8 mouse cellular contexts compared by ENCODE assay signal in the genomic region with DNA sequence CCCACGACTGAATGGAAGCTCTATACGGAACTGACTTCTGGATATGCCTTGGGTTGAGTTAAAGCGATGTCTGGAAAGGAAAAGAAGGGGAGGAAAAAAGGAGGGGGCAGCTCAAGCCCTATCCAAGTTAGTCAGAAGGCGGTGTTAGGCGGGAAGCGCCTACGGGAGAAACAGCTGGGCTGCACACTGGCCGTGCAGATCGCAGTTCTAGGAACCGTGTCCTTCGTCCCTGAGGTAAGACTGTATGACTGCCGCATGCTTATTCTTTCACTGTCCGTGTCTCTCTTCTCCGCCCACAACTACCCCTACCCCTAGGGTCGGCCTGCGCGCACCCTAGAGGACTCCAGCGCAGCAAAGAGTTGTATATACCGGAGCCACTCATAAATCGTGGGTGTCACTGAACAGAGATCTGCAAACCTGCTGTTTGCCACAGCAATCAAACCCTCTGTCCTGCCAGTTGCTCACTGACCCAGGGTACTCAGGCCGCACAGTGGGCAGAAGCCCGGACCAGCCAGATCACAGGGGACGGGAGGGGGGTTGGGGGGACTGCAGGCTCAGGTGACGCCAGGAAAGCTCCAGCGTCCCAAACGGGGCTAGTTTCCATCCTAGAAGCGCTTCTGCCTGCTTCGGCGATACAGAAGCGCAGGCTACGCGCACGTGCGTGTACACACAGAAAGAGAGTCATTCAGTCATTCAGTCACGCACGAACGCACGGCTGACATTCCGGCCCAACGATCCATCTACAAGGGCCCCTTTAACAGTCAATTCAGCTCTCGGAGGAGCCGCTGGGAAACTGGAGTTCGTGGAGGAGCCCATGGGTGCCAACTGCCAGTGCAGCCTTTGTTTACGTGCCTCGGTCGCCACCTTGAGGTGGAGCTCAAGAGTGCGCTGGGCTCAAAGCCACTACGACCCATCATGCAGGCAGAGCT. TPM values are rescaled to one million over a fixed set of nuclear protein-coding genes. Genes with fewer than 3 reads are reported as not detected.
A peak's percentile ranks its signal among the peaks of the same experiment; 100 is the strongest.
DNase-seq lines count a peak whose midpoint lies in the region; ATAC-seq and TF ChIP-seq lines count a peak whose summit lies in the region.

No protein-coding gene starts in this region.

- under 1% methylated on average over 48 of the region's 48 CpGs for WGBS in forebrain, embryonic 13.5 days
- WGBS in liver, postnatal 0 days (ENCODE audit: insufficient replicate concordance), result under 1% methylated on average over 48 of the region's 48 CpGs
- under 1% methylated on average over 48 of the region's 48 CpGs for WGBS in neural tube, embryonic 14.5 days

- H3K4me3 ChIP-seq in E14TG2a.4 (replicated peaks; ENCODE audit: low read length), result peak overlapping the region; percentile 76
- H3K4me3 ChIP-seq in forebrain, embryonic 13.5 days, result peak overlapping the region; percentile 75
- H3K4me3 ChIP-seq in liver, postnatal 0 days (ENCODE audit: low read depth, low read length), result peak overlapping the region; percentile 41
- peak overlapping the region; percentile 41 for H3K4me3 ChIP-seq in neural tube, embryonic 14.5 days (ENCODE audit: low read depth, low read length)
- H3K4me3 ChIP-seq in testis, adult 2 months (ENCODE audit: control insufficient read depth, low read depth, low read length), result peak overlapping the region; percentile 83

- no peak for TF ChIP-seq EP300 in liver, postnatal 0 days (IDR thresholded peaks at IDR 0.05; ENCODE audit: low read depth)

- TF ChIP-seq POLR2A in testis, adult 2 months (IDR thresholded peaks at IDR 0.05; ENCODE audit: control insufficient read depth, low read depth, low read length), result peak; percentile 32

- H3K36me3 ChIP-seq in E14TG2a.4 (ENCODE audit: insufficient read depth, low read length), result no peaks in the 10 kb centered on the region
- H3K36me3 ChIP-seq in forebrain, embryonic 13.5 days (ENCODE audit: poor library complexity, severe bottlenecking), result no peaks in the 10 kb centered on the region
- no peaks in the 10 kb centered on the region for H3K36me3 ChIP-seq in liver, postnatal 0 days (replicated peaks; ENCODE audit: insufficient read depth, low read length)
- no peaks in the 10 kb centered on the region for H3K36me3 ChIP-seq in neural tube, embryonic 14.5 days (ENCODE audit: control insufficient read depth, insufficient read depth, low read length)
- H3K36me3 ChIP-seq in testis, adult 2 months (ENCODE audit: control insufficient read depth, insufficient read depth, low read length), result peaks cover 2% of the 10 kb centered on the region; the same call in 1 of the 2 replicates

- H3K4me2 ChIP-seq in forebrain, embryonic 13.5 days, result peak overlapping the region; percentile 99
- peak overlapping the region; percentile 73 for H3K4me2 ChIP-seq in liver, postnatal 0 days (ENCODE audit: low read depth, low read length)
- H3K4me2 ChIP-seq in neural tube, embryonic 14.5 days (ENCODE audit: low read depth, low read length), result peak overlapping the region; percentile 98

- peak; percentile 61 for TF ChIP-seq CTCF in E14TG2a.4 (conservative IDR thresholded peaks at IDR 0.05; ENCODE audit: low read length)
- TF ChIP-seq CTCF in liver, postnatal 0 days (IDR thresholded peaks at IDR 0.05; ENCODE audit: low read depth), result peak; percentile 94
- TF ChIP-seq CTCF in testis, adult 2 months (IDR thresholded peaks at IDR 0.05; ENCODE audit: control insufficient read depth, insufficient read depth, insufficient replicate concordance, low read depth, low read length), result peak; percentile 79; the same call in 1 of the 2 replicates

- H3K4me1 ChIP-seq in E14TG2a.4 (replicated peaks; ENCODE audit: low read depth, low read length), result peaks cover 29% of the 10 kb centered on the region
- peaks cover 65% of the 10 kb centered on the region for H3K4me1 ChIP-seq in forebrain, embryonic 13.5 days
- peaks cover 18% of the 10 kb centered on the region for H3K4me1 ChIP-seq in liver, postnatal 0 days (ENCODE audit: insufficient read depth)
- H3K4me1 ChIP-seq in neural tube, embryonic 14.5 days (ENCODE audit: control insufficient read depth, insufficient read depth, low read length), result 0 out of 2 replicates have a peak, but pooled peaks cover 6% of the 10 kb centered on the region
- H3K4me1 ChIP-seq in testis, adult 2 months (ENCODE audit: control insufficient read depth, insufficient read depth, low read length), result peaks cover 23% of the 10 kb centered on the region

- H3K27ac ChIP-seq in forebrain, embryonic 13.5 days, result peak overlapping the region; percentile 74
- no peak overlapping the region for H3K27ac ChIP-seq in liver, postnatal 0 days (ENCODE audit: low read depth)
- H3K27ac ChIP-seq in neural tube, embryonic 14.5 days (ENCODE audit: low read depth, low read length), result peak overlapping the region; percentile 48
- H3K27ac ChIP-seq in testis, adult 2 months (ENCODE audit: control insufficient read depth, insufficient read depth, low read depth, low read length), result peak overlapping the region; percentile 8; the same call in 1 of the 2 replicates

- peak overlapping the region; percentile 70 for H3K9ac ChIP-seq in forebrain, embryonic 13.5 days
- 0 out of 2 replicates have a peak overlapping the region, but pooled peaks have one; percentile 1 for H3K9ac ChIP-seq in liver, postnatal 0 days (replicated peaks)
- peak overlapping the region; percentile 17; the same call in 1 of the 2 replicates for H3K9ac ChIP-seq in neural tube, embryonic 14.5 days (replicated peaks; ENCODE audit: low read depth, low read length)

- H3K9me3 ChIP-seq in E14TG2a.4 (ENCODE audit: low read length), result no peaks in the 10 kb centered on the region
- no peaks in the 10 kb centered on the region for H3K9me3 ChIP-seq in forebrain, embryonic 13.5 days (replicated peaks)
- H3K9me3 ChIP-seq in liver, postnatal 0 days (ENCODE audit: low read length), result no peaks in the 10 kb centered on the region
- no peaks in the 10 kb centered on the region for H3K9me3 ChIP-seq in neural tube, embryonic 14.5 days (ENCODE audit: control insufficient read depth, low read length)

- peak; percentile 90 to 93 for DNase-seq in heart, postnatal 10 days
- DNase-seq in kidney, postnatal 4 days, result peak; percentile 88 to 90
- peak; percentile 86 for DNase-seq in liver, postnatal 0 days

- H3K27me3 ChIP-seq in E14TG2a.4 (ENCODE audit: insufficient read depth, low read length), result peaks cover 64% of the 10 kb centered on the region
- H3K27me3 ChIP-seq in forebrain, embryonic 13.5 days, result peaks cover 32% of the 10 kb centered on the region
- H3K27me3 ChIP-seq in liver, postnatal 0 days (ENCODE audit: insufficient read depth, low read length), result peaks cover 62% of the 10 kb centered on the region
- peaks cover 19% of the 10 kb centered on the region for H3K27me3 ChIP-seq in neural tube, embryonic 14.5 days (ENCODE audit: control insufficient read depth, insufficient read depth, low read length)
- H3K27me3 ChIP-seq in testis, adult 2 months (ENCODE audit: control insufficient read depth, insufficient read depth, low read length), result no peaks in the 10 kb centered on the region

- intact Hi-C loops in heart, postnatal 10 days (cut with DNase I), result loop anchor here (2.0 to 10.0 kb wide), 6 partner anchors 285 to 1117 kb away; no protein-coding TSS in a partner anchor

- ATAC-seq in cerebellum, adult (ENCODE audit: insufficient number of reproducible peaks, low FRiP score, low TSS enrichment), result peak; percentile 88
- ATAC-seq in forebrain, embryonic 13.5 days, result peak; percentile 84
- peak; percentile 77 for ATAC-seq in liver, postnatal 0 days
- peak; percentile 87 for ATAC-seq in neural tube, embryonic 14.5 days (ENCODE audit: low read depth)

RNA-seq across cellular contexts. Expression of a gene that starts 0.6 kb away (rescaled TPM):
- 372 and 377 TPM in 2 replicates for polyA plus RNA-seq in forebrain, embryonic 13.5 days (2015; fragmentation: Nextera tagmentation; extraction: Ambion mirVana)
- total RNA-seq in heart, postnatal 10 days (2021), result 10 to 100 TPM; 65.9 to 73.8 TPM
- 89.4 and 93.1 TPM in 2 replicates for polyA plus RNA-seq in liver, postnatal 0 days (2015; fragmentation: Nextera tagmentation; extraction: Ambion mirVana)
- polyA plus RNA-seq in neural tube, embryonic 14.5 days (2014; fragmentation: Nextera tagmentation; extraction: Ambion mirVana), result 321 and 328 TPM in 2 replicates
- polyA plus RNA-seq in testis, adult 2 months (2012; rRNA removed), result 41.1 and 47.4 TPM in 2 replicates

RNA-seq across cellular contexts. Expression of a gene that starts 1.2 kb away (rescaled TPM):
- 143 and 149 TPM in 2 replicates for polyA plus RNA-seq in forebrain, embryonic 13.5 days (2015; fragmentation: Nextera tagmentation; extraction: Ambion mirVana)
- 10 to 100 TPM; 22.9 to 30.3 TPM for total RNA-seq in heart, postnatal 10 days (2021)
- 44.4 and 46.2 TPM in 2 replicates for polyA plus RNA-seq in liver, postnatal 0 days (2015; fragmentation: Nextera tagmentation; extraction: Ambion mirVana)
- polyA plus RNA-seq in neural tube, embryonic 14.5 days (2014; fragmentation: Nextera tagmentation; extraction: Ambion mirVana), result 40.9 and 51.2 TPM in 2 replicates
- 114 and 137 TPM in 2 replicates for polyA plus RNA-seq in testis, adult 2 months (2012; rRNA removed)

RNA-seq across cellular contexts. Expression of a gene that starts 44.6 kb away (rescaled TPM):
- polyA plus RNA-seq in forebrain, embryonic 13.5 days (2015; fragmentation: Nextera tagmentation; extraction: Ambion mirVana), result 0.57 and 1.6 TPM in 2 replicates
- total RNA-seq in heart, postnatal 10 days (2021), result 1 to 10 TPM in 1 of 2 experiments, under 1 TPM in 1; 0.74 to 2.1 TPM
- 0.13 and 0.14 TPM in 2 replicates for polyA plus RNA-seq in liver, postnatal 0 days (2015; fragmentation: Nextera tagmentation; extraction: Ambion mirVana)
- polyA plus RNA-seq in neural tube, embryonic 14.5 days (2014; fragmentation: Nextera tagmentation; extraction: Ambion mirVana), result 0.43 and 0.83 TPM in 2 replicates
- polyA plus RNA-seq in testis, adult 2 months (2012; rRNA removed), result 1.6 and 1.7 TPM in 2 replicates

Comparison
In these comparisons a context has a peak if more than half of its experiments do, and no peak if none do; other contexts are left out.
1. H3K9ac ChIP-seq: peak in every context shown above with its lines; median percentile 70 in forebrain, embryonic 13.5 days; 17 in neural tube, embryonic 14.5 days; 1 in liver, postnatal 0 days.